Mouse (Mus musculus): ENCODE measurements around the gene D11Wsu47e. TPM values are rescaled to one million over a fixed set of nuclear protein-coding genes. Genes with fewer than 3 reads are reported as not detected.
A peak's percentile ranks its signal among the peaks of the same experiment; 100 is the strongest.

Gene D11Wsu47e
- polyA plus RNA-seq, 1 experiment from 2014 or later: 29.7 TPM

GRCm38 (mm10) chr11:113717767-113718424 is 33.7 kb downstream of the D11Wsu47e start:
- Histone ChIP-seq H3K4me3 (ENCODE audit: low read length) (no peak overlapping the region), H3K4me1 (ENCODE audit: control insufficient read depth, insufficient read depth, low read length) (peaks cover 4% of the 10 kb centered on the region), H3K9me3 (ENCODE audit: control insufficient read depth, low read length) (no peaks in the 10 kb centered on the region), H3K4me2 (replicated peaks; ENCODE audit: low read depth, low read length) (no peak overlapping the region), H3K27me3 (ENCODE audit: control insufficient read depth, insufficient read depth, low read length) (no peaks in the 10 kb centered on the region), H3K36me3 (ENCODE audit: control insufficient read depth, insufficient read depth, low read length) (no peaks in the 10 kb centered on the region), H3K27ac (ENCODE audit: low read depth, low read length) (no peak overlapping the region), H3K9ac (ENCODE audit: low read depth, low read length) (no peak overlapping the region)
- WGBS: 35% methylated on average over 16 of the region's 16 CpGs
- ATAC-seq (ENCODE audit: low FRiP score, low TSS enrichment): no peak

GRCm38 (mm10) chr11:113722405-113723090 is 38.3 kb downstream of the D11Wsu47e start:
- no peak overlapping the region for H3K27ac ChIP-seq (ENCODE audit: low read depth, low read length)
- no peak overlapping the region for H3K4me3 ChIP-seq (ENCODE audit: low read length)
- H3K9ac ChIP-seq (ENCODE audit: low read depth, low read length): no peak overlapping the region
- H3K4me2 ChIP-seq (replicated peaks; ENCODE audit: low read depth, low read length): no peak overlapping the region
- H3K27me3 ChIP-seq (ENCODE audit: control insufficient read depth, insufficient read depth, low read length): no peaks in the 10 kb centered on the region
- 64% methylated on average over 14 of the region's 14 CpGs for WGBS
- peaks cover 20% of the 10 kb centered on the region for H3K36me3 ChIP-seq (ENCODE audit: control insufficient read depth, insufficient read depth, low read length)
- no peaks in the 10 kb centered on the region for H3K9me3 ChIP-seq (ENCODE audit: control insufficient read depth, low read length)
- H3K4me1 ChIP-seq (ENCODE audit: control insufficient read depth, insufficient read depth, low read length): peaks cover 21% of the 10 kb centered on the region
- ATAC-seq (ENCODE audit: low FRiP score, low TSS enrichment): no peak

- ATAC-seq (ENCODE audit: low FRiP score, low TSS enrichment): 0 out of 2 replicates have a peak, but pooled peaks have one; percentile 11
These were observed 41.2 kb downstream of the D11Wsu47e start for GRCm38 (mm10) chr11:113725235-113726048.

GRCm38 (mm10) chr11:113726994-113727888 is 43.0 kb downstream of the D11Wsu47e start:
- no peak for ATAC-seq (ENCODE audit: low FRiP score, low TSS enrichment)
- H3K4me2 ChIP-seq (replicated peaks; ENCODE audit: low read depth, low read length): no peak overlapping the region
- H3K9me3 ChIP-seq (ENCODE audit: control insufficient read depth, low read length): no peaks in the 10 kb centered on the region
- no peaks in the 10 kb centered on the region for H3K27me3 ChIP-seq (ENCODE audit: control insufficient read depth, insufficient read depth, low read length)
- WGBS: 63% methylated on average over 14 of the region's 14 CpGs
- H3K9ac ChIP-seq (ENCODE audit: low read depth, low read length): peak overlapping the region; percentile 14; the same call in 1 of the 2 replicates
- peaks cover 39% of the 10 kb centered on the region for H3K36me3 ChIP-seq (ENCODE audit: control insufficient read depth, insufficient read depth, low read length)
- H3K27ac ChIP-seq (ENCODE audit: low read depth, low read length): peak overlapping the region; percentile 56; the same call in 1 of the 2 replicates
- H3K4me1 ChIP-seq (ENCODE audit: control insufficient read depth, insufficient read depth, low read length): peaks cover 57% of the 10 kb centered on the region
- H3K4me3 ChIP-seq (ENCODE audit: low read length): no peak overlapping the region

More at GRCm38 (mm10) chr11:113725235-113726048, 41.2 kb downstream of the D11Wsu47e start:
- peak overlapping the region; percentile 34; the same call in 1 of the 2 replicates for H3K27ac ChIP-seq (ENCODE audit: low read depth, low read length)
- H3K9me3 ChIP-seq (ENCODE audit: control insufficient read depth, low read length): no peaks in the 10 kb centered on the region
- H3K4me2 ChIP-seq (replicated peaks; ENCODE audit: low read depth, low read length): no peak overlapping the region
- H3K9ac ChIP-seq (ENCODE audit: low read depth, low read length): no peak overlapping the region
- H3K4me3 ChIP-seq (ENCODE audit: low read length): no peak overlapping the region
- peaks cover 39% of the 10 kb centered on the region for H3K36me3 ChIP-seq (ENCODE audit: control insufficient read depth, insufficient read depth, low read length)
- H3K4me1 ChIP-seq (ENCODE audit: control insufficient read depth, insufficient read depth, low read length): peaks cover 45% of the 10 kb centered on the region
- 56% methylated on average over 4 of the region's 4 CpGs for WGBS
- H3K27me3 ChIP-seq (ENCODE audit: control insufficient read depth, insufficient read depth, low read length): no peaks in the 10 kb centered on the region

GRCm38 (mm10) chr11:113727992-113728391 is 43.8 kb downstream of the D11Wsu47e start:
- Histone ChIP-seq H3K4me1 (ENCODE audit: control insufficient read depth, insufficient read depth, low read length) (peaks cover 59% of the 10 kb centered on the region), H3K9ac (ENCODE audit: low read depth, low read length) (no peak overlapping the region), H3K36me3 (ENCODE audit: control insufficient read depth, insufficient read depth, low read length) (peaks cover 39% of the 10 kb centered on the region), H3K4me2 (replicated peaks; ENCODE audit: low read depth, low read length) (no peak overlapping the region), H3K4me3 (ENCODE audit: low read length) (no peak overlapping the region), H3K27ac (ENCODE audit: low read depth, low read length) (peak overlapping the region; percentile 37; the same call in 1 of the 2 replicates), H3K9me3 (ENCODE audit: control insufficient read depth, low read length) (no peaks in the 10 kb centered on the region), H3K27me3 (ENCODE audit: control insufficient read depth, insufficient read depth, low read length) (no peaks in the 10 kb centered on the region)
- ATAC-seq (ENCODE audit: low FRiP score, low TSS enrichment): no peak
- WGBS: 60% methylated on average over 6 of the region's 6 CpGs

GRCm38 (mm10) chr11:113729239-113729638 is 45.0 kb downstream of the D11Wsu47e start:
- peak overlapping the region; percentile 7; the same call in 1 of the 2 replicates for H3K27ac ChIP-seq (ENCODE audit: low read depth, low read length)
- no peaks in the 10 kb centered on the region for H3K9me3 ChIP-seq (ENCODE audit: control insufficient read depth, low read length)
- H3K4me3 ChIP-seq (ENCODE audit: low read length): no peak overlapping the region
- WGBS: 59% methylated on average over 21 of the region's 21 CpGs
- peaks cover 69% of the 10 kb centered on the region for H3K4me1 ChIP-seq (ENCODE audit: control insufficient read depth, insufficient read depth, low read length)
- ATAC-seq (ENCODE audit: low FRiP score, low TSS enrichment): no peak
- no peaks in the 10 kb centered on the region for H3K27me3 ChIP-seq (ENCODE audit: control insufficient read depth, insufficient read depth, low read length)
- no peak overlapping the region for H3K9ac ChIP-seq (ENCODE audit: low read depth, low read length)
- peaks cover 39% of the 10 kb centered on the region for H3K36me3 ChIP-seq (ENCODE audit: control insufficient read depth, insufficient read depth, low read length)
- H3K4me2 ChIP-seq (replicated peaks; ENCODE audit: low read depth, low read length): no peak overlapping the region

- 27% methylated on average over 8 of the region's 8 CpGs for WGBS
- Histone ChIP-seq H3K4me3 (ENCODE audit: low read length) (no peak overlapping the region), H3K9ac (ENCODE audit: low read depth, low read length) (no peak overlapping the region), H3K4me2 (replicated peaks; ENCODE audit: low read depth, low read length) (no peak overlapping the region), H3K36me3 (ENCODE audit: control insufficient read depth, insufficient read depth, low read length) (peaks cover 39% of the 10 kb centered on the region), H3K9me3 (ENCODE audit: control insufficient read depth, low read length) (no peaks in the 10 kb centered on the region), H3K27ac (ENCODE audit: low read depth, low read length) (peak overlapping the region; percentile 51; the same call in 1 of the 2 replicates), H3K4me1 (ENCODE audit: control insufficient read depth, insufficient read depth, low read length) (peaks cover 75% of the 10 kb centered on the region), H3K27me3 (ENCODE audit: control insufficient read depth, insufficient read depth, low read length) (no peaks in the 10 kb centered on the region)
- no peak for ATAC-seq (ENCODE audit: low FRiP score, low TSS enrichment)
These were observed 45.7 kb downstream of the D11Wsu47e start for GRCm38 (mm10) chr11:113729917-113730316.

GRCm38 (mm10) chr11:113730879-113731278 is 46.7 kb downstream of the D11Wsu47e start:
- H3K9me3 ChIP-seq (ENCODE audit: control insufficient read depth, low read length): no peaks in the 10 kb centered on the region
- peaks cover 36% of the 10 kb centered on the region for H3K36me3 ChIP-seq (ENCODE audit: control insufficient read depth, insufficient read depth, low read length)
- H3K27me3 ChIP-seq (ENCODE audit: control insufficient read depth, insufficient read depth, low read length): no peaks in the 10 kb centered on the region
- WGBS: 40% methylated on average over 3 of the region's 3 CpGs
- H3K4me1 ChIP-seq (ENCODE audit: control insufficient read depth, insufficient read depth, low read length): peaks cover 79% of the 10 kb centered on the region
- H3K27ac ChIP-seq (ENCODE audit: low read depth, low read length): no peak overlapping the region
- H3K9ac ChIP-seq (ENCODE audit: low read depth, low read length): no peak overlapping the region
- no peak overlapping the region for H3K4me2 ChIP-seq (replicated peaks; ENCODE audit: low read depth, low read length)
- no peak for ATAC-seq (ENCODE audit: low FRiP score, low TSS enrichment)
- H3K4me3 ChIP-seq (ENCODE audit: low read length): no peak overlapping the region
